Mouse (Mus musculus): ENCODE measurements around the gene Rnf144a. TPM values are rescaled to one million over a fixed set of nuclear protein-coding genes. Genes with fewer than 3 reads are reported as not detected.

Rnf144a gene
- polyA plus RNA-seq, 1 experiment, result 3.4 TPM

- Histone ChIP-seq H3K27ac (ENCODE audit: insufficient read depth, low read depth, low read length) (no peak overlapping the region), H3K4me1 (ENCODE audit: control insufficient read depth, insufficient read depth, insufficient read length, low read length) (no peaks in the 10 kb centered on the region), H3K27me3 (ENCODE audit: control insufficient read depth, insufficient read depth, low read length) (0 out of 2 replicates have a peak, but pooled peaks cover 3% of the 10 kb centered on the region), H3K36me3 (ENCODE audit: control insufficient read depth, insufficient read depth, low read length) (no peaks in the 10 kb centered on the region), H3K4me3 (ENCODE audit: low read depth, low read length) (no peak overlapping the region)
- WGBS, result 81% methylated on average over 3 of the region's 3 CpGs
- TF ChIP-seq CTCF (IDR thresholded peaks at IDR 0.05; ENCODE audit: extremely low read depth, insufficient read length, insufficient replicate concordance, low read depth, low read length) (no peak), POLR2A (IDR thresholded peaks at IDR 0.05; ENCODE audit: low read depth, low read length) (no peak)
Measured at GRCm38 (mm10) chr12:26410443-26410842, 4.6 kb downstream of the Rnf144a start.

- Histone ChIP-seq H3K4me3 (ENCODE audit: low read depth, low read length) (no peak overlapping the region), H3K4me1 (ENCODE audit: control insufficient read depth, insufficient read depth, insufficient read length, low read length) (0 out of 2 replicates have a peak, but pooled peaks cover 2% of the 10 kb centered on the region), H3K36me3 (ENCODE audit: control insufficient read depth, insufficient read depth, low read length) (no peaks in the 10 kb centered on the region), H3K27ac (ENCODE audit: insufficient read depth, low read depth, low read length) (no peak overlapping the region), H3K27me3 (ENCODE audit: control insufficient read depth, insufficient read depth, low read length) (no peaks in the 10 kb centered on the region)
- TF ChIP-seq CTCF (IDR thresholded peaks at IDR 0.05; ENCODE audit: extremely low read depth, insufficient read length, insufficient replicate concordance, low read depth, low read length) (no peak), POLR2A (IDR thresholded peaks at IDR 0.05; ENCODE audit: low read depth, low read length) (no peak)
- WGBS, result 60% methylated on average over 9 of the region's 9 CpGs
Measured at GRCm38 (mm10) chr12:26408707-26409106, 6.3 kb downstream of the Rnf144a start.

DNA sequence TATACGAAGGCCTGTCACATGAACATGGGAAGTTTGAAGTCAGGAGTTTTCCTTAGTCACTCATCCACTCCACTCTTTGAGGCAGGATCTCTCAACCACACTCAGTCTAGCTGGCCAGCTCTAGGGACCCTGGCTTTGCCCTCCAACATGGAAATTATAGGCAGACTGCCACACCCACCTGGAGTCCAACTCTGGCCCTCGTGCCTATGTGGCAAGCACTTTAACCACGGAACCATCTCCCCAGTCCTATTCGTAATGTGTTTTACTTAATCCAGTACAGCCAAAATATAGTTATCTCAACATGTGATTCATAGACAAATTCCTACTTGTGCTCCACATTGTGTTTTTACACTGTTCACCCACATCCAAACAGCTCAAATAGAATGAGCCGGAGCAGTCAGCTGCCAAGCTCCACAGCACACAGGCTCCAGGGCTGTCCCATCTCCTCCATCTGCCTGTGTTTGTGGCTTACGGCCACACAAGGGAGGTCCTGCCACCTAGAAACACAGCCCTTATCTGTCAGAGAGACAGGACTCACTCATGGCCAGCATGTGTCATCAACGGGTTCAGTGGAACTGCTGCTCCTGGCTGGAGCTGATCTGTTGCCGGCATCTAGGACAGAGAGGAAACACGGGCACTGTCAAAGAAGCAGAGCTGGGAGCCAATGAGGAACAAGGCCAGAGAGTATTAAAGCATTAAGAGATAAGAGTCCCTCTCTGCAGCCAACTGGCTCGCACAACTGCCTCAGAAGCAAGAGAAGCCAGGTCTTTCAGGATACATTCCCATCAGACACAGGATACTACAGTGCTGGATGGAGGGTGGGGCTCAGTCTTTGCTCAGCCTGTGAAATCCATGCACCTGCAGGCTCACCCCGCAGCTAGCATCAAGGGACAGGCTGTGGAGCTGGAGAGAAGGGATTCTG lies 10.0 kb downstream of the Rnf144a start:
- Histone ChIP-seq H3K27ac (ENCODE audit: insufficient read depth, low read depth, low read length) (no peak overlapping the region), H3K4me1 (ENCODE audit: control insufficient read depth, insufficient read depth, insufficient read length, low read length) (0 out of 2 replicates have a peak, but pooled peaks cover 6% of the 10 kb centered on the region), H3K36me3 (ENCODE audit: control insufficient read depth, insufficient read depth, low read length) (no peaks in the 10 kb centered on the region), H3K27me3 (ENCODE audit: control insufficient read depth, insufficient read depth, low read length) (no peaks in the 10 kb centered on the region), H3K4me3 (ENCODE audit: low read depth, low read length) (no peak overlapping the region)
- no peak for TF ChIP-seq POLR2A (IDR thresholded peaks at IDR 0.05; ENCODE audit: low read depth, low read length)
- no peak for TF ChIP-seq CTCF (IDR thresholded peaks at IDR 0.05; ENCODE audit: extremely low read depth, insufficient read length, insufficient replicate concordance, low read depth, low read length)
- 43% methylated on average over 11 of the region's 11 CpGs for WGBS

- TF ChIP-seq CTCF (IDR thresholded peaks at IDR 0.05; ENCODE audit: extremely low read depth, insufficient read length, insufficient replicate concordance, low read depth, low read length) (no peak), POLR2A (IDR thresholded peaks at IDR 0.05; ENCODE audit: low read depth, low read length) (no peak)
- 72% methylated on average over 16 of the region's 16 CpGs for WGBS
- H3K27ac ChIP-seq (ENCODE audit: insufficient read depth, low read depth, low read length), result no peak overlapping the region
Measured at GRCm38 (mm10) chr12:26403372-26404125, 11.5 kb downstream of the Rnf144a start.

DNA sequence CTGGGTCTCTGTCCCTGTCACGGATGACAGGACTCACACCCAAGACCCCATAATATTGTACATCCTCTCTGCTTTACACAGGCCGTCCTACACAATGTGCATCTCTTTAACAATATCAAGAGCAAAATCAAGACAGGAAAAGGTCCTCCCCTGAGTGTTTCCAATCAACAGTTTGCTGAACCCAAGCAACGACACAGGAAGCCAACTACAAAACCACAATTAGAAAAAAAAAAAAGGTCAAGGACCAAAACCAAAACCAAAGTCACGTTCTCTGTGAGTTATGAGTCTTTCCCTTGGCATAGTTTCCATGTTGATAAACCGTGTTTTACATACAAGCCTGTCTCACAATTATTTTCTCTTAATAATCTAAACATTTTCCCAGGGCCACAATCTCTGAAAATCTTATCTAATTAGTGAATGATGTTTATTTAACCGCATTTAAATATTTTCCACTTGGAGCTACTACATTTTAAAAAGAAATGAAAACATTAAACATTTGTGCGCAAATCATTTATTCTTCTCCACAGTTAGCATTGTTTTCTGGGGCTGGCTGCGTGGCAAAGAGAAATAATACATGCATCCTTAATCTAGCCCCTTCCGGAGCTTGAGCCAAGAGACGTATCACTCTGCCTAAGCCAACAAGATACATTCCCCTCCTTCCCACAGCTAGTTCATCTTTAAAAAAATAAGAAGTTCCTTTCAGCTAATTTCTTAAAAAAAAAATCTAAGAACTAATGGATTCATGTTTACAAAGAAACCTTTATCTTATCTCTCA lies 13.2 kb downstream of the Rnf144a start:
- TF ChIP-seq CTCF (IDR thresholded peaks at IDR 0.05; ENCODE audit: extremely low read depth, insufficient read length, insufficient replicate concordance, low read depth, low read length), result no peak
- TF ChIP-seq POLR2A (IDR thresholded peaks at IDR 0.05; ENCODE audit: low read depth, low read length), result no peak
- Histone ChIP-seq H3K36me3 (ENCODE audit: control insufficient read depth, insufficient read depth, low read length) (no peaks in the 10 kb centered on the region), H3K27me3 (ENCODE audit: control insufficient read depth, insufficient read depth, low read length) (no peaks in the 10 kb centered on the region), H3K4me1 (ENCODE audit: control insufficient read depth, insufficient read depth, insufficient read length, low read length) (0 out of 2 replicates have a peak, but pooled peaks cover 6% of the 10 kb centered on the region), H3K4me3 (ENCODE audit: low read depth, low read length) (no peak overlapping the region), H3K27ac (ENCODE audit: insufficient read depth, low read depth, low read length) (peak overlapping the region; percentile 57)
- WGBS, result 56% methylated on average over 10 of the region's 10 CpGs

More at GRCm38 (mm10) chr12:26403372-26404125, 11.5 kb downstream of the Rnf144a start:
- Histone ChIP-seq H3K4me3 (ENCODE audit: low read depth, low read length) (no peak overlapping the region), H3K27me3 (ENCODE audit: control insufficient read depth, insufficient read depth, low read length) (no peaks in the 10 kb centered on the region), H3K36me3 (ENCODE audit: control insufficient read depth, insufficient read depth, low read length) (no peaks in the 10 kb centered on the region), H3K4me1 (ENCODE audit: control insufficient read depth, insufficient read depth, insufficient read length, low read length) (0 out of 2 replicates have a peak, but pooled peaks cover 6% of the 10 kb centered on the region)

- no peaks in the 10 kb centered on the region for H3K27me3 ChIP-seq (ENCODE audit: control insufficient read depth, insufficient read depth, low read length)
- H3K36me3 ChIP-seq (ENCODE audit: control insufficient read depth, insufficient read depth, low read length), result no peaks in the 10 kb centered on the region
- H3K4me3 ChIP-seq (ENCODE audit: low read depth, low read length), result no peak overlapping the region
- WGBS, result 47% methylated on average over 1 of the region's 1 CpGs
- H3K27ac ChIP-seq (ENCODE audit: insufficient read depth, low read depth, low read length), result peak overlapping the region; percentile 57
- no peak for TF ChIP-seq CTCF (IDR thresholded peaks at IDR 0.05; ENCODE audit: extremely low read depth, insufficient read length, insufficient replicate concordance, low read depth, low read length)
- no peak for TF ChIP-seq POLR2A (IDR thresholded peaks at IDR 0.05; ENCODE audit: low read depth, low read length)
- H3K4me1 ChIP-seq (ENCODE audit: control insufficient read depth, insufficient read depth, insufficient read length, low read length), result 0 out of 2 replicates have a peak, but pooled peaks cover 6% of the 10 kb centered on the region
Measured at GRCm38 (mm10) chr12:26401254-26401653, 13.8 kb downstream of the Rnf144a start.

All from small intestine, adult 2 months (tissue).